8 mouse cellular contexts compared by ENCODE assay signal in genomic region chr8:88668400-88669086, GRCm38 (mm10). TPM values are rescaled to one million over a fixed set of nuclear protein-coding genes. Genes with fewer than 3 reads are reported as not detected.
DNase-seq lines count a peak whose midpoint lies in the region; ATAC-seq and TF ChIP-seq lines count a peak whose summit lies in the region.

No protein-coding gene starts in this region.

- DNase-seq in heart, adult 9 months (ENCODE audit: low spot score in 2 of 2), result peak; percentile 33 to 72
- DNase-seq in heart, postnatal 25 days (ENCODE audit: low spot score), result no peak
- peak in 1 of 2 experiments; percentile 60 for DNase-seq in left cerebral cortex, adult 2 months (ENCODE audit: extremely low spot score in 1 of 2, low spot score in 2 of 2)
- DNase-seq in urinary bladder, postnatal 4 days (ENCODE audit: low spot score in 2 of 2), result no peak
- DNase-seq in MN1 (ENCODE audit: low spot score), result no peak

- H3K9ac ChIP-seq in embryonic facial prominence, embryonic 15.5 days, result no peak overlapping the region

- H3K4me1 ChIP-seq in embryonic facial prominence, embryonic 15.5 days, result peaks cover 31% of the 10 kb centered on the region

- no peak overlapping the region for H3K4me3 ChIP-seq in embryonic facial prominence, embryonic 15.5 days (replicated peaks)
- no peak overlapping the region for H3K4me3 ChIP-seq in left cerebral cortex, adult 2 months

- ATAC-seq in CD4-positive, CD25-positive, alpha-beta regulatory T cell, adult 4 months, result peak; percentile 92
- ATAC-seq in embryonic facial prominence, embryonic 15.5 days (ENCODE audit: insufficient number of reproducible peaks, low FRiP score, low TSS enrichment, low read depth), result peak; percentile 63; the same call in 1 of the 2 replicates
- ATAC-seq in neutrophil, adult 5-6 weeks (ENCODE audit: extremely low read depth, insufficient number of reproducible peaks, low FRiP score, poor library complexity, severe bottlenecking), result peak; percentile 74

- peak overlapping the region; percentile 17; the same call in 1 of the 2 replicates for H3K27ac ChIP-seq in embryonic facial prominence, embryonic 15.5 days (replicated peaks)
- H3K27ac ChIP-seq in left cerebral cortex, adult 2 months, result peak overlapping the region; percentile 44; the same call in 1 of the 2 replicates

- intact Hi-C loops in heart, postnatal 25 days (cut with DNase I), result no loop called here
- intact Hi-C loops in left cerebral cortex, adult 2 months (cut with DNase I), result no loop called here

- WGBS in embryonic facial prominence, embryonic 15.5 days, result 46% methylated on average over 14 of the region's 14 CpGs

- H3K27me3 ChIP-seq in embryonic facial prominence, embryonic 15.5 days, result no peaks in the 10 kb centered on the region

- no peak for TF ChIP-seq CTCF in left cerebral cortex, adult 2 months (IDR thresholded peaks at IDR 0.05)

- H3K9me3 ChIP-seq in embryonic facial prominence, embryonic 15.5 days (replicated peaks), result no peaks in the 10 kb centered on the region

- no peaks in the 10 kb centered on the region for H3K36me3 ChIP-seq in embryonic facial prominence, embryonic 15.5 days

- H3K4me2 ChIP-seq in embryonic facial prominence, embryonic 15.5 days (replicated peaks), result no peak overlapping the region

RNA-seq across cellular contexts. Expression of gene Nod2, which starts 21.4 kb away (rescaled TPM):
- 1 to 10 TPM; 1.2 to 1.3 TPM for total RNA-seq in heart, postnatal 25 days (2021)
- polyA plus RNA-seq in CD4-positive, CD25-positive, alpha-beta regulatory T cell, adult 4 months (2017; shearing (Covaris generic)), result 1 to 10 TPM in 1 of 2 experiments, under 1 TPM in 1; 0.83 to 2.4 TPM
- 0.55 and 0.64 TPM in 2 replicates for polyA plus RNA-seq in embryonic facial prominence, embryonic 15.5 days (2015; fragmentation: Nextera tagmentation; extraction: Ambion mirVana)
- total RNA-seq in left cerebral cortex, adult 2 months (2021), result under 1 TPM; 0.27 to 0.65 TPM
- total RNA-seq in neutrophil, adult 5-6 weeks (2017), result 7.9 and 11.3 TPM in 2 replicates

RNA-seq across cellular contexts. Expression of gene Cyld, which starts 28.3 kb away (rescaled TPM):
- total RNA-seq in heart, postnatal 25 days (2021), result 10 to 100 TPM; 25.5 to 29.1 TPM
- polyA plus RNA-seq in CD4-positive, CD25-positive, alpha-beta regulatory T cell, adult 4 months (2017; shearing (Covaris generic)), result 100 to 1,000 TPM; 108 to 125 TPM
- polyA plus RNA-seq in embryonic facial prominence, embryonic 15.5 days (2015; fragmentation: Nextera tagmentation; extraction: Ambion mirVana), result 13.0 and 14.1 TPM in 2 replicates
- total RNA-seq in left cerebral cortex, adult 2 months (2021), result 100 to 1,000 TPM; 102 to 110 TPM
- total RNA-seq in neutrophil, adult 5-6 weeks (2017), result 124 and 139 TPM in 2 replicates

RNA-seq across cellular contexts. Expression of gene Snx20, which starts 32.6 kb away (rescaled TPM):
- 1 to 10 TPM; 1.3 to 1.9 TPM for total RNA-seq in heart, postnatal 25 days (2021)
- polyA plus RNA-seq in CD4-positive, CD25-positive, alpha-beta regulatory T cell, adult 4 months (2017; shearing (Covaris generic)), result 10 to 100 TPM; 15.0 to 16.8 TPM
- 3.2 and 3.4 TPM in 2 replicates for polyA plus RNA-seq in embryonic facial prominence, embryonic 15.5 days (2015; fragmentation: Nextera tagmentation; extraction: Ambion mirVana)
- 1 to 10 TPM in 1 of 2 experiments, under 1 TPM in 1; 0.98 to 1.6 TPM for total RNA-seq in left cerebral cortex, adult 2 months (2021)
- 118 and 128 TPM in 2 replicates for total RNA-seq in neutrophil, adult 5-6 weeks (2017)

Comparison
In these comparisons a context has a peak if more than half of its experiments do, and no peak if none do; other contexts are left out.
1. DNase-seq: peak in heart, adult 9 months (2 of 2); none in heart, postnatal 25 days (single experiment), urinary bladder, postnatal 4 days (0 of 2) and MN1 (single experiment).
2. RNA of gene Snx20, which starts 32.6 kb away (total RNA-seq): 118 to 128 TPM in neutrophil, adult 5-6 weeks; 1.3 to 1.9 TPM in heart, postnatal 25 days and 0.98 to 1.6 TPM in left cerebral cortex, adult 2 months; every median in the first group is over 10 times any median in the second.
3. Peak in every context shown above with its lines, with median percentiles within 50 percentile points of each other: ATAC-seq.